Mouse (Mus musculus) liver, embryonic 14.5 days (tissue): ENCODE data around the gene Cmas. TPM values are rescaled to one million over a fixed set of nuclear protein-coding genes. Genes with fewer than 3 reads are reported as not detected.

Experiments used
- ATAC-seq: fragments of 200-750 bp; cut with Nextera tagmentation; 2 replicates; pipeline ENCODE4 v1.8.0; 2017; ENCODE audit warnings: moderate number of reproducible peaks, mild to moderate bottlenecking, moderate library complexity; ENCODE audit not compliant: insufficient read depth
- DNase-seq, 3 experiments: peaks; one replicate each; pipeline ENCODE4 v3.0.0-alpha.2; 2012 to 2013; ENCODE audit warnings: low read depth in 3 of 3, low spot score in 3 of 3
- H3K27ac ChIP-seq: fragments of 300-500 bp; sonication (generic); 2 replicates; pipeline ENCODE4 v1.5.1; 2014; ENCODE audit warnings: moderate library complexity, mild to moderate bottlenecking, control low read depth, inconsistent platforms
- H3K27me3 ChIP-seq: fragments of 300-500 bp; sonication (generic); 2 replicates; pipeline ENCODE4 v1.6.1; 2014; ENCODE audit warnings: mild to moderate bottlenecking, low read length, moderate library complexity; ENCODE audit not compliant: control insufficient read depth, insufficient read depth
- H3K36me3 ChIP-seq: fragments of 300-500 bp; sonication (generic); replicated peaks from 2 replicates; pipeline ENCODE4 v1.6.1; 2014; ENCODE audit warnings: low read depth; ENCODE audit not compliant: control insufficient read depth, insufficient read depth
- H3K4me1 ChIP-seq, 2 experiments: fragments of 200-500 bp in 1 of 2; fragments of 300-500 bp in 1 of 2; sonication (generic) in 1 of 2; replicated peaks; 2 replicates each; pipeline ENCODE4 v1.6.1; 2012 to 2014; ENCODE audit warnings: antibody characterized with exemption in 1 of 2, inconsistent platforms in 1 of 2, low read length in 1 of 2; ENCODE audit not compliant: control insufficient read depth in 2 of 2, insufficient read depth in 2 of 2
- H3K4me2 ChIP-seq: fragments of 300-500 bp; sonication (generic); 2 replicates; pipeline ENCODE4 v1.6.1; 2014; ENCODE audit warnings: low read depth, mild to moderate bottlenecking, control low read depth, moderate library complexity
- H3K4me3 ChIP-seq, 2 experiments: fragments of 200-500 bp in 1 of 2; fragments of 300-500 bp in 1 of 2; sonication (generic) in 1 of 2; 2 replicates each; pipeline ENCODE4 v1.5.1; 2012 to 2014; ENCODE audit warnings: low read depth in 2 of 2, low read length in 2 of 2, mild to moderate bottlenecking in 2 of 2, control low read depth in 1 of 2, inconsistent platforms in 1 of 2, moderate library complexity in 1 of 2; ENCODE audit not compliant: insufficient read depth in 1 of 2
- H3K9ac ChIP-seq: fragments of 300-500 bp; sonication (generic); replicated peaks from 2 replicates; pipeline ENCODE4 v1.6.1; 2014; ENCODE audit warnings: mild to moderate bottlenecking, control low read depth, moderate library complexity
- H3K9me3 ChIP-seq: fragments of 300-500 bp; sonication (generic); 2 replicates; pipeline ENCODE4 v1.6.1; 2016; ENCODE audit warnings: low read length, mixed read lengths; ENCODE audit not compliant: control insufficient read depth
- CTCF ChIP-seq: IDR thresholded peaks from 2 replicates; pipeline ENCODE4 v1.5.1; 2016; ENCODE audit warnings: antibody characterized with exemption, low read depth, control low read depth
- EP300 ChIP-seq: IDR thresholded peaks from 2 replicates; pipeline ENCODE4 v1.6.1; 2016; ENCODE audit warnings: antibody characterized with exemption, low read depth
- WGBS: fragments of 180-500 bp; shearing (Covaris S2); extraction: QIAGEN DNeasy Blood & Tissue Kit; methylation state at CpG from one replicate; pipeline ENCODE4 v1.1.7; 2014; ENCODE audit not compliant: insufficient replicate concordance; 5-methylcytosine and 5-hydroxymethylcytosine counted together
- polyA plus RNA-seq, 2 experiments: library from polyadenylated mRNA; depleted of rRNA in 1 of 2; stranded (reverse) in 1 of 2; unstranded in 1 of 2; fragments of >200 nt; fragmentation: Nextera tagmentation in 1 of 2; extraction: Ambion mirVana in 1 of 2; gene quantifications; 2 replicates each; pipeline versions ENCODE4 v1.2.1 to v1.2.3; 2012 to 2014

Cmas gene
- polyA plus RNA-seq, 2 experiments = 80.7 to 176 TPM

GRCm38 (mm10) chr6:142802617-142803525 lies 46.4 kb downstream of the Cmas start:
- Histone ChIP-seq H3K4me1 (peaks cover 0 to 15% of the 10 kb centered on the region in 2 experiments; a peak in 2 of 4 replicates), H3K27me3 (no peaks in the 10 kb centered on the region), H3K9me3 (no peaks in the 10 kb centered on the region), H3K4me2 (no peak overlapping the region), H3K4me3 (no peak overlapping the region), H3K27ac (no peak overlapping the region), H3K9ac (no peak overlapping the region), H3K36me3 (no peaks in the 10 kb centered on the region)
- no peak for ATAC-seq
- no peak for DNase-seq
- WGBS = 51% methylated on average over 11 of the region's 11 CpGs
- TF ChIP-seq EP300 (no peak), CTCF (no peak)

- H3K27me3 ChIP-seq = no peaks in the 10 kb centered on the region
- no peak for DNase-seq
- no peak within 1 kb of the TSS for H3K27ac ChIP-seq
- H3K9ac ChIP-seq = no peak within 1 kb of the TSS
- H3K4me2 ChIP-seq = no peak within 1 kb of the TSS
- TF ChIP-seq EP300 = no peak
- no peak for TF ChIP-seq CTCF
- H3K36me3 ChIP-seq = no peaks in the 10 kb centered on the region
- no peaks in the 10 kb centered on the region for H3K9me3 ChIP-seq
- no peak within 1 kb of the TSS for H3K4me3 ChIP-seq
- ATAC-seq = no peak
- peaks cover 0 to 17% of the 10 kb centered on the region in 2 experiments; a peak in 2 of 4 replicates for H3K4me1 ChIP-seq
These were observed 47.9 kb downstream of the Cmas start, which contains the start of gene Sult6b2 for GRCm38 (mm10) chr6:142804402-142804801. Sult6b2 (minus strand) TSS chr6:142804502.

- H3K4me3 ChIP-seq = no peak overlapping the region
- no peak for TF ChIP-seq CTCF
- TF ChIP-seq EP300 = no peak
- peak; percentile 36; the same call in 1 of the 2 replicates for ATAC-seq
- WGBS = 16% methylated on average over 4 of the region's 4 CpGs
- no peak overlapping the region for H3K9ac ChIP-seq
- H3K9me3 ChIP-seq = no peaks in the 10 kb centered on the region
- no peak for DNase-seq
- H3K4me2 ChIP-seq = no peak overlapping the region
- no peaks in the 10 kb centered on the region for H3K27me3 ChIP-seq
- no peak overlapping the region for H3K27ac ChIP-seq
- peaks cover 0 to 16% of the 10 kb centered on the region in 2 experiments; a peak in 3 of 4 replicates for H3K4me1 ChIP-seq
- H3K36me3 ChIP-seq = no peaks in the 10 kb centered on the region
These were observed 49.8 kb downstream of the Cmas start for GRCm38 (mm10) chr6:142806326-142806725.

GRCm38 (mm10) chr6:142809373-142810098 lies 53.0 kb downstream of the Cmas start:
- H3K4me1 ChIP-seq = peaks cover 0 to 11% of the 10 kb centered on the region in 2 experiments; a peak in 2 of 4 replicates
- H3K4me3 ChIP-seq = no peak overlapping the region
- WGBS = 26% methylated on average over 6 of the region's 6 CpGs
- no peaks in the 10 kb centered on the region for H3K27me3 ChIP-seq
- TF ChIP-seq EP300 = no peak
- TF ChIP-seq CTCF = no peak
- H3K27ac ChIP-seq = no peak overlapping the region
- no peak overlapping the region for H3K9ac ChIP-seq
- no peak for DNase-seq
- no peak overlapping the region for H3K4me2 ChIP-seq
- no peak; the same call in 1 of the 2 replicates for ATAC-seq
- H3K36me3 ChIP-seq = no peaks in the 10 kb centered on the region
- no peaks in the 10 kb centered on the region for H3K9me3 ChIP-seq

- H3K4me3 ChIP-seq = no peak overlapping the region
- H3K4me1 ChIP-seq = peaks cover 0 to 11% of the 10 kb centered on the region in 2 experiments; a peak in 2 of 4 replicates
- DNase-seq (no peak), ATAC-seq (no peak)
- TF ChIP-seq CTCF (no peak), EP300 (no peak)
- H3K36me3 ChIP-seq = no peaks in the 10 kb centered on the region
- H3K27ac ChIP-seq = no peak overlapping the region
- no peaks in the 10 kb centered on the region for H3K27me3 ChIP-seq
- WGBS = 20% methylated on average over 6 of the region's 6 CpGs
- no peak overlapping the region for H3K9ac ChIP-seq
- no peak overlapping the region for H3K4me2 ChIP-seq
- no peaks in the 10 kb centered on the region for H3K9me3 ChIP-seq
These were observed 53.8 kb downstream of the Cmas start for GRCm38 (mm10) chr6:142810239-142810638.
